Mouse (Mus musculus): ENCODE data around the gene Sdhc. TPM values are rescaled to one million over a fixed set of nuclear protein-coding genes. Genes with fewer than 3 reads are reported as not detected.
A peak's percentile ranks its signal among the peaks of the same experiment; 100 is the strongest.

Gene Sdhc
- total RNA-seq (2017), result 56.9 and 71.9 TPM in 2 replicates

DNA sequence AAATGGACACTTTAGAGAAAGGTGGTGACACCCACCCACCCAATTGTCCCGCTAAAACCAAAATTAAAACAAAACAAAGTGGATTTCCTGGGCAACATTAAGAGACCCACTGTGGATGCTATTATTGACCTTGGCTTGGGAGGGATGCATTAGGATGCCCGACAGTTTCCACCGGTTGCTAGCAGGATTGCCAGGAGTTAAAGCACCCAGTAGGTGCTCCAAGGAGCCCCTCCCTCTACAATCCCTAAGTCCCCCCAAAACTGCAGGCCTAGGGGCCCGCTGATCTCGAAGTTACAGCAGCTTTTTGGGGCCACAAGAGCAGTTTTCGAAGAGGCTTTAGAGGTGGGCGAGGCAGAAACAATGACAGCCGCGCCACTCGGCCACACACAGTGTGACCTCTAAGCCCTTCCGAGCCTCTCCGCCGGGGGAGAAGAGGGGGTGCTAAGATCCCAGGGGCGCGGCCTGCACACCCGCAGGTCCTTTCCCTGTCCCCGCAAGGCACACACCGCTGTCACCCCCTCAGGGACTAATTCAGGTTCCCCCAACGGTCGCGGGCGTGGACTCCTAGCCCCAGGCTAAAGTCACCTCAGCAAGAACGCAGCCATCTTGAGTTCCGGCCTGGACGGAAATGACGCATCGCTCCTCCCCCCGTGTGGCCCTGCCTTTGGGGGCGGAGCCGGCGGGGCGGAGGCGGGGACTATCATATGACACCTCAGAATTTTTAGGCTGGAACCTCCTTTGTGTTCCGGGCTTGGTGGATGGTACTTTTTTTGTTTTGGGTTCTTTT is at the start of gene Sdhc, which contains the start of gene Mpz:
Gene Sdhc, minus strand, starts transcription at position 630 of the 787 bp plus-strand sequence.
Gene Mpz, plus strand, starts transcription at position 738 of the 787 bp plus-strand sequence.
- peak; percentile 98 for ATAC-seq (replicated peaks; ENCODE audit: low read depth, poor library complexity, severe bottlenecking)

DNA sequence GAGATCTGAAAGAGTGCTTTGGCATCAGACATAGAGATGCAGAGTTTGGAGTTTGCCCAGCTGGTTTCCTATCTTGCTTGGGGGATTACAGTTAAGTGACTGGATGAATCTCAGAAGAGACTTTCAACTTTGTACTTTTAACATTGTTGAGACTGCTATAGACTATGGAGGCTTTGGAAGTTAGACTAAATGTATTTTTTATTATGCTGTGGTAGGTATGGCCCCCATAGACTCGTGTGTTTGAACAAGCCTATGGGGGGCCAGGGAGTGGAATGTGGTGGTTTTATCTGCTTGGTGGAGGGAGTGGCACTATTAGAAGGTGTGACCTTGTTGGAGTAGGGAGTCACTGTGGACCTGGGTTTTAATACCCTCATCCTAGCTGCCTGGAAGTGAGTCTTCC is 49.1 kb upstream of the Sdhc start:
- ATAC-seq (replicated peaks; ENCODE audit: low read depth, poor library complexity, severe bottlenecking), result no peak

DNA sequence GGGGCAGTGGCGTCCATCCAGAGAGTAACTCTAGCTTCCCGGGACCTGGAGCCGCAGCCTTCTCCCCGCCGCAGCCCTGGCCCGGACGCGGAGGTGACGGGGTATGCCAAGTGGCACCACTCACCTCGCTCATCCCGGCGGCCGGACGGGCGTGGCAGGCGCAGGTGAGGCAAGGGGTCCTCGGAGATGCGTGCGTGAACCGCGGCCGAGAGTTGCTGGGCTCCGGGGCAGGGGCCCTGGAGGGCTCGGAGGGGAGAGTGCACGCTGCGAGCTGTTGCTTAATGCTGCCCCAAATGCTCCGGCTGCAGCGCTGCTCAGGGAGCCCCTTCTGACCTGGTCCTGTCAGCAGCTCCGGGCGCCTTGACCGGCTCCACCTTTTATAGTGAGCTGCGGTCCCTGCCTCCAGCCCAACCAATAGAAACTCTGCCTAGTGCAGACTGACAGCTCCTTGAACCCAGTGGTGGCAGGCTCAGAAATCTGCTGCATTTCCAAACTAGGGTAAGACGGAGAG is 45.5 kb upstream of the Sdhc start, which contains the start of gene Pcp4l1:
Gene Pcp4l1, minus strand, starts transcription at position 382 of the 511 bp plus-strand sequence.
- peak; percentile 98 for ATAC-seq (replicated peaks; ENCODE audit: low read depth, poor library complexity, severe bottlenecking)

DNA sequence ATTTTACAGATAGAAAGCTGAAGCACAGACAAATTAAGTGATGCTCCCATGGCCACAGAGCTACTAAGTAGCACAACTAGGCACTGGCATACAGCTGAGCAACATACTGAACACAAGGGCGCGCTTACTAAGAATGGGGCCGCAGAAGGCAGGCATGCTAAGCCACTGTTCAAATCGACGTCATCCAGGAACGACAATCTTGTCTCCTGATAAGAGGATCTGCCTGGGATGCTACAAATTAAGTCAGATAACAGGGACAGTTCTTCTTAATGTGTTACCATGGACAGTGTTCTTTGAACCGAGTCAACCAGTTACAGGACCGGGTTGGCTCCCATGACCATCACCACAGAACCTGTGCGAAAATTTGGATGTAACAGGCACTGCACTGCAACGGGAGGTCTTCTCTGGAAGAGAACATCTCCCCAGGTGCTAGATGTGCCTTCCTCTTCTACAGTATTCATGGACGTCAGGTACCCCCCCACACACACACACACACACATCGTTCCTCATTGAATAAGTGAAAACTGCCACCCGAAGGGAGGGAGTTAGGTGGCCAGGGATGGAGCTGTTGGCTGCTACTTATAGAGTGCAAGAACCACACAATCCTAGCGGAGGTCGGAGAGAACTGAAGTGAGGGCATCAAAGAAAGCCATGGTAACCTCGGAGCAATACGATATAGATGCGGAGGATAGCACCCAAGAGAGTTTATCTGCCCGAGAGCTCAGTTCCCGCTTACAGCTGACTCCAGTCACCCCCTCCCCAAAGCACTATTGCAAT is 44.8 kb upstream of the Sdhc start:
- ATAC-seq (replicated peaks; ENCODE audit: low read depth, poor library complexity, severe bottlenecking), result peak; percentile 33

DNA sequence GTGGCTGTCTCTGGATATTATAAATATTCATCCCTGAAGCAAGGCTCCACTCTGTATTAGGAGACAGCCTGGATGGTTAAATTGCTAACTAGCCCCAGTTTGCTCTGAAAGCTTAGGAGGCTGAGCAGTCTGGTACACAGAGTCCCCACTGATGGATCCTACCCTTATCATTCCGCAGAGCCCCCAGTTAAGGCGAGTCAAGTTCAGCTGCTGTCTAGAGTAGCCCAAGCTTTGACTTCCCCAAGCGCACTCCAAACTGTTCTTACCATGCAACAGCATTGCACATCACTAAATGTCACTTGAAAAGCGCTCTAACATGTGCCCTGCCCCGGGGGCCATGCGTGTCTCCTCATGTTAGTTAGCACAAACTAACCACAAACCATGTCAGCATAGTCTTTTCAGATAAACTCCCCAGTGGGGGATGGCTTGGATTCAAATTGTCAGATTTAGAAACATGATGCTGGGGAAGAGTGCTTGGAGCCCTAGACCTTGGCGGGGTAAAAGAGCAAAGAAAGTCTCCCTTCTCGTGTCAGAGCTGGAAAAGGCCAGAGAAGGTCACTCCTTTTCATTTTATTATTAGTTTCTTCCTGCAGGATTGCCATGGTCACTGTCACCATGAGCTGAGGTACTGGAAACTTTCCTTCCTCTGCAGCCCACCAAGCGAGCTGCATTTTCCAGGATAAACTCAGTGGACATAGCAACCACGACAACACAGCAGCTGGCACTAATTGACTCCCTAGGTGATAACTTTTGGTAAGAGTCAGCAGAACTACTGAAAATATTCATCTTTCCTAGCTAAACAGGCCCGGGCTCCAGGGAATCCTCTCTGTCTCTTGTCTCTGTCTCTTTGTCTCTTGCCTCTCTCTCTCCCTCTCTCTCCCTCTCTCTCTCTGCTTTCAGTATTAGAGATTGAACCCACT is 43.8 kb upstream of the Sdhc start:
- no peak for ATAC-seq (replicated peaks; ENCODE audit: low read depth, poor library complexity, severe bottlenecking)

DNA sequence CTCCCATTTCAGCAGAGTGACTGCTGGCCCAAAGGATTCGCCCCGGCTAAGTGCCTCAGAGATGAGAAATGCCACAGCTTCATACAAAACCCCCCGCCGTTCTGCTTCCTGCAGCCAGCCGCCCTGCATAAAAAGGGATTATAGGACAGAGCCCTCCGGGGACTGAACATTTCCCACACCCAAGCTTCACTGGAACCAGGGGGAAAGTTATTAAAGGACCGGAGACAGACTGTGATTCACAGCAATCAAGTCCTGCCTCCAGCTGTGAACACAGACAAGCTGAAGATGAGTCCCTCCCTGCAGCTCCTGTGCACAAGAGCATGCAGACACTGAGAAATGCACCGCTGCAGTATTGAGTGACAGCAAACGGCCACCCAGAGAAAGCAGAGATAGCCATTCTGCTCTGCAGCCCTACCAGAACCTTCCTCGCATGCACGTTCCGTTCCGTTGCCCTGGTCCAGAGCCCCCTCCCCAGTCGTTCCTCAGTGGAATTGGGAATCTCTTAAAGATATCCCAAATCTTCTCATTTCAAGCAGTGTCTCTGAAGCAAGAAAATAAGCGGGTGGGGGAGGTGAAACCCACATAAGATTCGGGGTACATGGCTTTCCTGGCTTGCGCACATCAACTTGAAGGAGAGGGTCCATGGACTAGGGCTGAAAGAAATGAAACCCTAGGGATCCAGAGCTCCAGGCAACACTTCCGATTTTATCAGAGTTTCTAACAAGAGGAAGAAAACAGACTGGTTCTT is 42.9 kb upstream of the Sdhc start:
- no peak for ATAC-seq (replicated peaks; ENCODE audit: low read depth, poor library complexity, severe bottlenecking)

DNA sequence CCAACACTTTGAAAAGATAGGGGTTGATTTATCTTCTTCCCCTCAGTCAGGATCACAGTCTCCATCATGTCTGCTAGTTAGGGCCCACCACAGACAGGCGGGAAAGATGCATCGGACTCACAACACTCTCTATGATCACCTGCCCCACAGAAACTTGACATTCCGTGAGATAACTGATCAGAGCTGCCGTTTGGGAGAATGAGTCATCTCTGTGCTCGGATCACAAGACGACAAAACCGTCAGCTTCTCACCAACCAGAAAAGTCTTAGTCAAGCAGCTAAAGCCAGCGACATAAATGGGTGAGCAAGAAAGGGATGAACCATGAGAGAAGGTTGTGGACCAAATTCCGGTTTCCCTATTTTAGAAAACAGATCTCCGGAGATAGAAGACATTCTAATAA is 41.9 kb upstream of the Sdhc start:
- ATAC-seq (replicated peaks; ENCODE audit: low read depth, poor library complexity, severe bottlenecking), result no peak

DNA sequence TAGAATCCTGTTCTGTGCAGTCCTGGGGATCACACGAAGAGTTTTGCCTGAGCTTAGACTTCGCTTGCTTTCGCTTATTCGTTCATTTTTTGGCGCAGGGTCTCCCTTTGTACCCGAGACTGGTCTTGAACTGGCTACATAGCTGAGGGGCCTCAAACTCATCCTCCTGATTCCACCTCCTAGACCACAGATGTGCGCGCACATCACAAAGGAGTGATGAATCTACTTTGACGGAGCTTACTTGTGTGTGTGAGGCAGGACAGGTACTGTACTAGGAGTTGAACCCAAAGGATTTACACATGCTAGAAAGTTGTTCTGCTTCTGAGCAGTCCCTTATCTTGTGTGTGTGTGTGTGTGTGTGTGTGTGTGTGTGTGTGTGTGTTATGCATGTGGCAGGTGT is 40.4 kb upstream of the Sdhc start:
- ATAC-seq (replicated peaks; ENCODE audit: low read depth, poor library complexity, severe bottlenecking), result no peak

DNA sequence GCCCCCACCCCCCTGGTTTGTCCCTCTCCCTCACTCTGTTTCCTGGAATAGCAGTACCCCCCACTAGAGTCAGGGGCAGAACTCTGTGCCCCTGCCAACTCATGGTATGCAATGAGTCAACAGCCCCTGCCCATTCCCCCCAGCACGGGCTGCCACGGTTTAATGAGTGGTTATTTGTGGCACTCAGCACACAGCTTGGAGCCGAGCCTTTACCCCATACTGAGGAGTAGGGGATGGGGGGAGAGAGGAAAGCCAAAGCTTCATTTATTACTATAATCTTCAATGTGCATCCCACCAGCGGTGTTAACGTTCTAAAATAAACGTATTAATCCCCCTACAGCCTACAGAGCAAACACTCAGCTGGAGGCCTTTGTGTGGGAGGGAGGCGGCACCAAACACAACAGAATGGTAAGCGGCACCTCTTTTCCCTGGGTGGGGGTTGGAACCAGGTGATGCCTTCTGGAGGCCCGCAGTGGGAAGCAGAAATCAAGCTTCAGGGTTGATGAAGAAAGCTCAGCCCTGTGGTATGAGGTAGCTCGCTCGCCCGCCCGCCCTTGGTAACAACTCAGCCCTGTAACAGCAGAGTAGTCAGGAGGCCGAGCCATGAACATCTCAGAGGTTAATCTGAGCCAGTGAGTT is 39.2 kb upstream of the Sdhc start:
- ATAC-seq (replicated peaks; ENCODE audit: low read depth, poor library complexity, severe bottlenecking), result no peak

DNA sequence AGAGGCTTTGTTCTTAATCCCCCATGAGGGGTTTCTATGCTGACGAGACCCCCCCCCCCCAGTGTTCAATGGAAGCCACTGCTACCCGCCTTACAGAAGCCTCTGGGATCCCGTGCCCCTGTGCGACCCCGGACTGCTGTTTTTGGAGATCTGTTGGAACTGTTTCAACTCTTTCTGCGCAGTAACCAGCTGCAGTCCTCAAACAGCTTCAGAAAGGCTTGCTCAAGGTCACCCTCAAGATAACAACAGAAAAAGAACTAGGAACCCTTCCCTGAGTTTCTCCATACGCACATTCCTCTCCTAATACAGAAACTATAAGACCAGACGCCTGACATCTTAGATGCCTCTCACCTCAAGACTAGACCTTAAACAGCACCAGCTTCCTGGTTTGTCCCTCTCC is 38.6 kb upstream of the Sdhc start:
- no peak for ATAC-seq (replicated peaks; ENCODE audit: low read depth, poor library complexity, severe bottlenecking)

DNA sequence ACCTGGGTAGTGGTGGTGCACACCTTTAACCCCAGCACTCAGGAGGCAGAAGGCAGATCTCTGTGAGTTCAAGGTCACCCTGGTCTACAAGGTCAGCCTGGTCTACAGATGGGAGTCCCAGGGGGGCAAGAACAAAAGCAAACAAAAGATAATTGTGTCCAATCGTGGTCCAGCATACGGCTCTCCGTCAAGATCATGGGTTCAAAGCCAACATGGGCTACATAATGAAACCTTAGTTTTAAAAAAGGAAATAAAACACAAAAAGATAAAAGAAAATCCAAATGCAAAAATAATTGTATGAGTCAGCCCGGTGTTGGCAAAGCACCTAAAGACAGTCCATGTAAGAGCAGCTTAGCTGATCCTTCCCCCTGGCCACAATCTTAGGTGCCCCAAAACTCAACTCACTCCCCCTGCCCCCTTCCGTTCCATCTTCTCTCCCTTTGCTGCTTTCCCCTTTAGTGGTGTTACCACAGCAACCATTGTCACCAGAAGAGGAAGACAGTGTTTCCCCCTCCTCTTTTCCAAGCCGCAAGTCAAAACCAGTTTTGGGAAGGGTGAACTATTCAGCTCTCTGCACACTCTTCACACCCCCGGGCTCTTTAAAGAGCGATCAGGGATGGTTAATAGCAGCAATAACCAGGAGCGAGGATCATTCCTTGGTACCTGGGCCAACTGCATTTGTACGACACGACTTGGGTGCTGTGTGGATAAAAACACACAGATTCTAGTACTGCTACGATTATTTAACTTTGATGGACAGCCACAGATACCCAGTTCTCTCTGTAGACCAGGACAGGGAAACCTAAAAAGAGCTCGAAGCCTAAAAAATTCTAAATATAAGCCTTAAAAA is 37.7 kb upstream of the Sdhc start:
- peak; percentile 59 for ATAC-seq (replicated peaks; ENCODE audit: low read depth, poor library complexity, severe bottlenecking)

DNA sequence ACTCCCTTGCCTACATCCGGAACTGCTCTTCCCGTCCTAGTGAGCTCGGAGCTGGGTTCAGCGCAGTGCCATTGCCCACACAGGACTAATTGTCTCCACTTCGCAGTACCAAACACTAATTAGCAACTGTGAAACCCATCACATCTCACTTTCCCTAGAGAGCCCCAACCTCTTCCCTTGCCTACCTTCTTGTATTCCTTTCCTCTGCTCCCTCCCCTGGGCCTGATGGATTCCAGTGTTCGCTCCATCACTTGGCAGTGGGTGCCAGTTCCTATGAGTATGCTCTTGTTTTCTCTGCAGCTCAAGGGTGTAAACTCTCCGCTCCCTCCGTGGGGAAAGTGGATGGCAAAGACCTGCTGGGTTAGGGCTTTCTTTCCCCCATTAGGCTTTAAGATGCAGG is 35.3 kb upstream of the Sdhc start:
- ATAC-seq (replicated peaks; ENCODE audit: low read depth, poor library complexity, severe bottlenecking), result no peak

DNA sequence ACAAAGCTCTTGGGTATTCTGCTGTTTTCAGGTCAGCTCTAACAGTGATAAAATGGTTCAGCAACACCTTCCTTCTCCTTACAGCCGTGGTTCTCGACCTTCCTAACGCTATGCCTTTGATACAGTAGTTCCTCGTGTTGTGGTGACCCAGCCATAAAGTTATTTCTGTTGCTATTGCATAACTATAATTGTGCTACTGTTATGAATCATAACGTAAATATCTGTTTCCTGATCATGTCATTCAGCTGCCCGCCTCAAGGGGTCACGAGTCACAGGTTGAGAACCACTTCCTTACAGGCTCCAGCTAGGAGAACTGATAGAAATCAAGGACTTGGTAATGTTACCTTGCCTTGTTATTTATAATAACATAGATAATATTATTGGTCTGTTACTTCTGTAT is 33.9 kb upstream of the Sdhc start:
- peak; percentile 72 for ATAC-seq (replicated peaks; ENCODE audit: low read depth, poor library complexity, severe bottlenecking)

DNA sequence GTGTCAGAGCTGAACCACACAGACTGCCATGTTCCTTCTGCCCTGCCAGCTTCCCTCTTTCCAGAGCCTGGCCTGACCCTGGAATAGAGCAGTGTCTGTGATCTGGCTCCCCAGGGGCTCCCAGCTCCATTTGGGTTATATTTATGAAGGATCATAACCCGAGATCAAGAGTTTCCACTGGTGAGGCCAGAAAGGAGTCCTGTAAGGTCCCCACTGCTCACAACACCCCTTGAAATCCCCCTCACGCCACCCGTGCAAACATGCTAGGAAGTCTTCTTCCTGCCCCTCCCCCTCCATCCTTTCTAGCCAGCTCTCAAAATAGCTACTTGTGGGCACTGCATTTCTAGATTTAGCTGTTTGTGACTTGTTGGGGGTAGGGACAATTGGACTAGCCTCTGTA is 33.2 kb upstream of the Sdhc start:
- ATAC-seq (replicated peaks; ENCODE audit: low read depth, poor library complexity, severe bottlenecking), result peak; percentile 37; the same call in 1 of the 2 replicates

DNA sequence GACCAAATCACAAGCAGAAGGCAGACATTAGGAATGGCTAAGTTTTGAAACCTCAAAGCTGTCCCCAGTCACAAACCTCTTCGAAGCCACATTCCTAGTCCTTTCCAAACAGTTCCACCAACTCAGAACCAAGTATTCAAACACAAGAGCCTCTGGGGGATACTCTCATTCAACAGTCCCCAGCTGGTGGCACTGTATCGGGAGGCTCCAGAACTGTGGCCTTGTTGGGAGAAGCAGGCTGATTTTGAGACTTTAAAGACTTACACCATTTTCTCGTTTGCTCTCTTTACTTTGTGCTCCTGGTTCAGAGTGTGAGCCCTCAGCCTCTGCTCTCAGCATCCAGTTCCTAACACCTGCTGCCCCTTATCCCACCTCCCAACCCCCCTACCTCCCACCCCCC is 32.6 kb upstream of the Sdhc start:
- no peak for ATAC-seq (replicated peaks; ENCODE audit: low read depth, poor library complexity, severe bottlenecking)

DNA sequence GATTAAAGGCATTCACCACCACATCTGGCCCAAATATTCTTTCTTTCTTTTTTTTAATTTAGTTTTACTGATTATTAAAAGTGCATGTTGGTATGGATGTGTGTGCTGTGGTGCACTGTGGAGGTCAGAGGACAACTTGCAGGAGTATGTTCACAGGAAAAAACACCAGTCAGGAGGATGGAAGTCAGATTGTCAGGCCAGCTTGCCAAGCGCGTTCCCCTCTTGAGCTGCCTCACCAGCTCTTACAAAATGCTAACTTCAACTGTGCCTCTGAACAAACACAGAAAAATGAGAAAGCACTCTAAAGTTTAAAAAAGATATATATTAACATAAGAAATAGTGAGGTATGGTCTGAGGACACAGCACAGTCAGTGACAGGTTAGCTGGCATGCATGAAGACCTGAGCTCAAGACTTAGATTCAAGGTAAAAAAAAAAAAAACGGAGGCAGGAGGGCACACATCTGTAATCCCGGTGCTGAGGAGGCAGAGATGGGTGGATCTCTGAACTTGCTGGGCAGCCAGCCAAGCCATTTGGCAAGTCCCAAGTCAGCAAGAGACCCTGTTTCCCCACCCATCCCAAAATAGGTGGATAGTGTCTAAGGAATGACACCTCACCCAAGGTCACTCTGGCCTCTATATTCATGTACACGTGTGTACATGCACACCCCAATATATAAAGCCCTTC is 29.2 kb upstream of the Sdhc start:
- ATAC-seq (replicated peaks; ENCODE audit: low read depth, poor library complexity, severe bottlenecking), result no peak

DNA sequence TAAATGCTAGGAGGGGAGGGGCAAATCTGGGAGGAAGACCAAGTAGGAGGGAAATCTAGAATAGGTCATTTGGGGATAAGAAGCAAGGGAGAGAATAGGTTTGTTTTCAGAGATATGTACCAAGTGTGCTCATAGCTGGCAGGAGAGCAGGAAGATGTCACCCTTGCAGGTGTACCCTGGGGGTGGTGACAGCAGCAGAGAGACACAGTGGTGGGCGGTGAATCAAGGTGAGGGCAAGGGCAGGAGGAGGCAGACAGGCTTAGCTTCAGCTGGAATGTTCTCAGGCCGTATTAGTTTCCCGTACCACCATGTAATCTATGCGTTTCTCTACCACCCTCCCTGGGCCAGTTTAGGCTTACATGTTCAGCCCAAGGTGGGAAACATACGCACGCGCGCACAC is 22.4 kb upstream of the Sdhc start:
- no peak for ATAC-seq (replicated peaks; ENCODE audit: low read depth, poor library complexity, severe bottlenecking)

All from common myeloid progenitor, adult 5-6 weeks (primary cell).